Mouse (Mus musculus) C2C12 (cell line): Measurements from ENCODE around the gene Ccnd3. TPM values are rescaled to one million over a fixed set of nuclear protein-coding genes. Genes with fewer than 3 reads are reported as not detected.

Experiments used
- H3K27me3 ChIP-seq: one replicate; pipeline ENCODE4 v1.6.1; 2011; ENCODE audit not compliant: control insufficient read depth, insufficient read depth, insufficient read length
- H3K36me3 ChIP-seq: one replicate; pipeline ENCODE4 v1.6.1; 2011; ENCODE audit not compliant: control insufficient read depth, insufficient read depth
- H3K4me3 ChIP-seq: one replicate; pipeline ENCODE4 v1.5.1; 2011; ENCODE audit warnings: mild to moderate bottlenecking, control low read depth; ENCODE audit not compliant: poor library complexity, insufficient read depth, severe bottlenecking
- H3K79me2 ChIP-seq: one replicate; pipeline ENCODE4 v1.6.1; 2011; ENCODE audit not compliant: control insufficient read depth, insufficient read depth
- H3K79me3 ChIP-seq: one replicate; pipeline ENCODE4 v1.6.1; 2011; ENCODE audit warnings: low read depth, control low read depth
- H3ac ChIP-seq: one replicate; pipeline ENCODE3; 2011; ENCODE audit warnings: low read depth; ENCODE audit not compliant: control insufficient read depth, insufficient read length
- CEBPB ChIP-seq: IDR thresholded peaks from one replicate; pipeline ENCODE4 v1.6.1; 2011; ENCODE audit warnings: low read depth, mild to moderate bottlenecking, control low read depth, moderate library complexity
- CTCF ChIP-seq: IDR thresholded peaks from one replicate; pipeline ENCODE4 v1.5.1; 2011; ENCODE audit not compliant: control insufficient read depth, insufficient read depth, insufficient read length
- FOSL1 ChIP-seq: IDR thresholded peaks from one replicate; pipeline ENCODE4 v1.8.0; 2011; ENCODE audit warnings: mild to moderate bottlenecking, low read length; ENCODE audit not compliant: poor library complexity, insufficient read depth, severe bottlenecking
- MAX ChIP-seq: IDR thresholded peaks from one replicate; pipeline ENCODE4 v1.6.1; 2011; ENCODE audit warnings: mild to moderate bottlenecking, control low read depth
- MYOD1 ChIP-seq: IDR thresholded peaks from one replicate; pipeline ENCODE4 v1.6.1; 2011; ENCODE audit warnings: low read depth; ENCODE audit not compliant: control insufficient read depth, insufficient read length
- MYOG ChIP-seq: IDR thresholded peaks from one replicate; pipeline ENCODE4 v1.6.1; 2011; ENCODE audit not compliant: control insufficient read depth, insufficient read length; ENCODE audit errors: extremely low read depth
- USF1 ChIP-seq: IDR thresholded peaks from one replicate; pipeline ENCODE4 v1.6.1; 2011; ENCODE audit warnings: low read depth, mild to moderate bottlenecking, control low read depth, moderate library complexity
- polyA plus RNA-seq: library from polyadenylated mRNA; unstranded; fragments of >200 nt; fragmentation: generic; extraction: Trizol; gene quantifications from one replicate; pipeline ENCODE4 v1.2.1, GENCODE M21; 2012; ENCODE audit warnings: missing spikeins

The Ccnd3 gene
- polyA plus RNA-seq, 1 experiment = 217 TPM

GRCm38 (mm10) chr17:47511111-47512020 lies 6.5 kb downstream of the Ccnd3 start:
- TF ChIP-seq FOSL1 = peak; percentile 46
- TF ChIP-seq MAX = peak; percentile 19
- TF ChIP-seq CTCF = peak; percentile 85
- peak; percentile 90 for TF ChIP-seq CEBPB
- TF ChIP-seq MYOD1 = peak; percentile 20
- TF ChIP-seq MYOG = no peak
- TF ChIP-seq USF1 = no peak
- no peaks in the 10 kb centered on the region for H3K79me3 ChIP-seq
- no peaks in the 10 kb centered on the region for H3K27me3 ChIP-seq
- no peaks in the 10 kb centered on the region for H3K36me3 ChIP-seq
- H3K79me2 ChIP-seq = no peaks in the 10 kb centered on the region
- no peak overlapping the region for H3ac ChIP-seq
- H3K4me3 ChIP-seq = no peak overlapping the region

- H3K27me3 ChIP-seq = no peaks in the 10 kb centered on the region
- TF ChIP-seq FOSL1 (no peak), MAX (no peak), CTCF (no peak), MYOD1 (no peak), CEBPB (no peak), MYOG (no peak), USF1 (no peak)
- no peaks in the 10 kb centered on the region for H3K36me3 ChIP-seq
- H3K4me3 ChIP-seq = no peak overlapping the region
- no peaks in the 10 kb centered on the region for H3K79me2 ChIP-seq
- H3ac ChIP-seq = no peak overlapping the region
- no peaks in the 10 kb centered on the region for H3K79me3 ChIP-seq
Observed at GRCm38 (mm10) chr17:47512956-47513775, 8.3 kb downstream of the Ccnd3 start.

- H3K4me3 ChIP-seq = no peak overlapping the region
- no peak overlapping the region for H3ac ChIP-seq
- H3K79me2 ChIP-seq = no peaks in the 10 kb centered on the region
- H3K79me3 ChIP-seq = no peaks in the 10 kb centered on the region
- no peaks in the 10 kb centered on the region for H3K36me3 ChIP-seq
- TF ChIP-seq FOSL1 (no peak), MYOD1 (peak; percentile 30), USF1 (no peak)
- no peaks in the 10 kb centered on the region for H3K27me3 ChIP-seq
Observed at GRCm38 (mm10) chr17:47515180-47515844, 10.5 kb downstream of the Ccnd3 start.

- H3K27me3 ChIP-seq = no peaks in the 10 kb centered on the region
- no peaks in the 10 kb centered on the region for H3K36me3 ChIP-seq
- TF ChIP-seq CEBPB (no peak), MAX (no peak), USF1 (no peak)
- H3K79me3 ChIP-seq = no peaks in the 10 kb centered on the region
- H3ac ChIP-seq = no peak overlapping the region
- H3K79me2 ChIP-seq = no peaks in the 10 kb centered on the region
- H3K4me3 ChIP-seq = no peak overlapping the region
Observed at GRCm38 (mm10) chr17:47516232-47516631, 11.4 kb downstream of the Ccnd3 start.

GRCm38 (mm10) chr17:47518205-47518604 lies 13.4 kb downstream of the Ccnd3 start:
- no peaks in the 10 kb centered on the region for H3K79me3 ChIP-seq
- H3K36me3 ChIP-seq = no peaks in the 10 kb centered on the region
- H3K79me2 ChIP-seq = no peaks in the 10 kb centered on the region
- H3ac ChIP-seq = no peak overlapping the region
- no peak overlapping the region for H3K4me3 ChIP-seq
- no peak for TF ChIP-seq CEBPB
- TF ChIP-seq MAX = no peak
- TF ChIP-seq USF1 = no peak
- no peak for TF ChIP-seq MYOD1
- no peak for TF ChIP-seq MYOG
- no peak for TF ChIP-seq CTCF
- no peak for TF ChIP-seq FOSL1
- H3K27me3 ChIP-seq = no peaks in the 10 kb centered on the region
